Mouse (Mus musculus): ENCODE measurements around the gene Serpina1f.
"Not testable (repeated sequence)": the region's sequence is repeated elsewhere in the genome, so short reads cannot be mapped to it uniquely, and the experiment has no call there.

The Serpina1f gene

DNA sequence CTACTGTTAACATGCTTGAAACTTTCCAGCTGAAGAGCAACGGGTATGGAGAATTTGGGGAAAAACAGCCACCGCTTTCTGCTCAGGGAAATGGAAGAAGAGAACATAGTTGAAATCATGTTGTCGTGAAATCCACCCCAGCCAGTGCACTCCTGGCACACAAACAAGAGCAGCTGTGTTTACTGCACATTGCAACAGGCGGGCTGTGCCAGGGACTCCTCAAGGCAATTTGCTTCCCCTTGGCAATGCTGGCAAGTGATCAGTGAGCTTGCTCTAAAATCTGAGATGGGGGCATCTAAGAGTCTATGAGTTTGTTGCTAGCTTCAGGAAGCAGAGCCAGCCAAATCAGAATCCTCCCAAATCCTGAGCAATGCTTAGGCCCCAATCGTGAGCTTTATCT, 25.0 kb downstream of the Serpina1f start:
- ChIA-PET POLR2A (no interaction called here), CTCF (no interaction called here)

- ChIA-PET POLR2A (no interaction called here), CTCF (no interaction called here)
Observed at GRCm38 (mm10) chr12:103665286-103665685, 30.0 kb downstream of the Serpina1f start.

DNA sequence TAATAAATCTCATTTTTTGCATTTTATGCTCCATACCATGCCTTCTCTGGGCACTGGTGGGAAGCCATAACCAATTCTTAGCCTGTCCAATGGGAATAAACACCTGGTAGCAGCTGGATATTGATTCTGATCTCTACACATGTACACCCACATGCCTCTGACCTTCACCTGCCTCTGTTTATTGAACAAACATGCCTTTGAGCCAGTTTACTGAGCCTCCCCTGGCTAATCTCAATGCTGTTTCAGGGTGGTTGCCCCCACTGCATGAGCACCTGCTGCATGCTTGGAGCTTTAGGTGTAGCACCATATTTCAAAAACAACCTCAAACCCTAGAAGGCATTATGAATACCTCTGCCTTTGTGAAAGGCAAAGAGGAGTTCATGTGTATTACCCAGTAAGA, 33.3 kb downstream of the Serpina1f start:
- CTCF ChIA-PET, POLR2A ChIA-PET: not testable (repeated sequence)

- ChIA-PET CTCF (no interaction called here), POLR2A (no interaction called here)
Observed at GRCm38 (mm10) chr12:103660076-103660475, 35.3 kb downstream of the Serpina1f start.

DNA sequence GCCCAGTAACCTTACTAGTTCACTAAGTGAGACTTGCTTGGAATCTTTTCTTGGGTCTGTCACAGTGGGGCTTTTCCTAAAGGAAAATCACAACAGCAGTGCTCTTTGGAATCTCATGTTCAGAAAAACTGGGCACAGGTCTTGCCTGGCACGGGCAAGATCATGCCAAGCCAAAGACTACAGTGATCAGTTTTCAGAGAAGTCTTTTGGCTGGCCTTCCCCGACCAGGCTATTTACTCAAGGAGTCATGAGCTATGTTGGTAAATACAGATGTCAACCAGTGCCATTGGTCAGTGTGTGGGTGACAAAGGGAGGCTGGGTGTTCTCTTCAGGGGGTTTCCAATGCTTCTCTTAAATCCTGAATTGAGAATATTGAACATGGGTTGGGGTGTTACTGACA, 36.2 kb downstream of the Serpina1f start:
- POLR2A ChIA-PET = no interaction called here
- CTCF ChIA-PET = no interaction called here

DNA sequence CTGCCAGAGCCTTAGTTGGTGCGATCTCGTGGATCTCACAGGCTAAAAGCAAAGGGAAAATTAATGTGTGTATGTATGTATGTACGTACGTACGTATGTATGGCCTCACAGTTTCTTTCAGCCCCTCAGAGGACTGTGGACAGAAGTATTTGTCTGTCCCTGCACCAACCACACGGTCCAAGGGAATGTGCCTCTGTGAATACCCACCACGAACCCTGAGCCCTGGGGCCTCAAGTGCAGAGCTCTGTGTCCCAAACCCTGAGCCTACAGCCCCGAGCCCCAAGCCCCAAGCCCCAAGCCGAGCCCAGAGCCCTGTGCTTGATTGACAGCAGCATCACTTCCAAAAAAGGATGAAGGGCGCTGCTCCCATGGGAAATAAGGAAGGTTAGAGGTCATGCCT, 37.3 kb downstream of the Serpina1f start:
- ChIA-PET CTCF (no interaction called here), POLR2A (no interaction called here)

DNA sequence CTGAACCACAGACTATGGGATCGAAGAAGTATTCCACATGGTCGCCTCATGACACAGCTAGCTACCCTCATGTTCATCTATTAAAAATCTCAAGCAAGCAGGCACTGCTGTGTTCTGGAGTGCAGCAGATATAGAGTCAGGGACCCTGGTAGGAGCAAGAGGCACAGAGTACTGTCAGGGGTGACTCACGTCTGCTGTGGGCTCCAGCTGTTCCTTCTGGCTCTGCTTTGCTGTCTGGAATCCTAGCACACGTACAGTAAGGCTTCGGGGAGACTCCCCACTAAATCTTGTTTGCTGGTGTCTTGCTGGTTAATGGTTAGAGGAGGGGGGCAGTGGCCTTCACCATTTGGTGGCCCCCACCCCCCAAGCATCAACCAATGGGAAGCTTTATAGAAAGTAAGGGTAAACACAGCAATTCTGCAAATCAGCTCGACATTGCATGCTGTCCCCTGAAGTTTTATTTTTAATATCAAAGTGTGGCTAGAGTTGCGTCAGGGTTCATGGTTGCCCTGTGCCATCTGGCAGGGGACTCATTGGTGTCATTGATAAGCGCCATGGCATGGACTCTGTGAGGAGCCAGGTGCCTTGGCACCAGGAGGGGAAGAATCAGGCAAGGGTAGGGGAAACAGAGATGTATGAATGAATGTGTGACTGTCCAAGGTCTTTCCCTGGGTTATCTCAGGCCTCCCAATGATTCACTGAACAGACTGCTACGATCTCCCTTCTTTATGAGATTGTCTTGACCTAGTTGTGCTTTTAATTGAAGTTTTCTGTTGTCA, 38.3 kb downstream of the Serpina1f start, which contains the start of gene Serpina6:
Gene Serpina6, minus strand, starts transcription at position 365 of the 779 bp plus-strand sequence.
- POLR2A ChIA-PET = no interaction called here
- CTCF ChIA-PET = no interaction called here

DNA sequence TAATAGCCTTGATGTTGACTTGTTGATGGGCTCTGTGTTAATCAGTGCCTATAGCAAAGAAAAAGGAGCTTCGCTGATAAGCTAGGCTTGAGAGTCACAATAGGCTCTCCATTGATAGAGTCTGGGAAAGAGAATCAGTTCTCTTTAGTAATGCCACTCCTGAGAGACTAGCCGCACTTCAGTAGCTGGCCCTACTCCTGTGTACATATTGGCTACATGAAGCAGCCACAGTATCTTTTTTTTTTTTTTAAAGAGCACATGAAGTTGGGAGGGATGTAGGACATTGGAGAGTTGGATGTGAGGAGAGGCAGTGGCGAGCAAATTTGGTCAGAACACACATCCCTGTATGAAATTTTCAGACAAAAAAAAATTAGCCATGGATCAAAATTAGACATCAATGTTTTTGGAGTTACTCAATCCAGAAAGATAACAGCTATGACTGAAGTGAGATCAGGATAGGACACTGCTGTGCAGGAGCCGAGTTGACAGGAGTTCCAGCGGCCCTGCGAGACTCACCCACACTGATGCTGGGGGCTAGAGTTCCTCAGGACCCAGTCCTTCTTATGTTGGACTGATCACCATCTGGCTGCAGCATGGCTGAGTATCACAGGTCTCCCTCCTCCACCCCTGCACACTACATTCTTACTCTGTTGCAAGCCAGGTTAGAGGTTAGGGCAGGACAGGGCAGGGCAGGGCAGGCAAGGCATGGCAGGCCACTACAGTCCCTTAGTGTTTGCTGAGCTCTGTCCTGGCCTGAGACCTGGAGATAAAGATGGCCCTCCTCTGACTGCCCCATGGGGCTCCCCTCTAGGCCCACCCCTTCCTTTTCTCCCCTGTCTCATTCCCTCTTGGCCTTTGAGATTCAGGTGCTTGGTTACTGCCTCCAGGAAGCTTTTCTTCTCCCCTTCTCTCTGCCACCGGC, 39.9 kb downstream of the Serpina1f start:
- ChIA-PET CTCF (interaction anchor here in 1 of 4 experiments (0.5 kb wide), 1 partner anchor 1926 kb away, joined by 3 read pairs; no protein-coding TSS in a partner anchor), POLR2A (interaction anchor here in 1 of 4 experiments (0.7 kb wide), 1 partner anchor 160 kb away, joined by 3 read pairs; no protein-coding TSS in a partner anchor)

- ChIA-PET POLR2A (no interaction called here), CTCF (no interaction called here)
Observed at GRCm38 (mm10) chr12:103653836-103654235, 41.5 kb downstream of the Serpina1f start.

GRCm38 (mm10) chr12:103646314-103646713, 49.0 kb downstream of the Serpina1f start:
- POLR2A ChIA-PET = no interaction called here
- CTCF ChIA-PET = no interaction called here

DNA sequence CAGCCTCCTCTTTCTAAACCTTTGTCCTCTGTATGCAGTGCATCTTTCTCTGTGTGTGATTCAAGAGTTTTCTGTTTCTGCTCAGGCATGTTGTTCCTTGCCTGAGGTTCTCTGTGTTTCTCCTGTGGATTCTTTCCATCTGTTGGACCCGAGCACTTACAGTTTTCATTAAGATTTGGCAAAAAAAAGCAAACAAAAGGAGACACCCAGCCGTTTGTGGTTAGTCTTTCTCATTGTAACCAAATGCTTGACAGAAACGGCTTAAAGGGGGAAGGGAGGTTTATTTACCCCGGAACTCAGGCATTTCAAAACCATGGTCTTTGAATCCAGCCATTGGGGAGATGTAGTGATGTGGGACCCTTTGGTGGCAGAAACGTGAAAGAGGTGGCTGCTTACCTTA, 50.7 kb downstream of the Serpina1f start:
- ChIA-PET CTCF (no interaction called here), POLR2A (no interaction called here)

- ChIA-PET POLR2A (no interaction called here), CTCF (interaction anchor here in 2 of 4 experiments (0.6 to 1.0 kb wide), 2 partner anchors 15 to 126 kb away, joined by 3 read pairs; no protein-coding TSS in a partner anchor)
Observed at GRCm38 (mm10) chr12:103643818-103644217, 51.5 kb downstream of the Serpina1f start.

GRCm38 (mm10) chr12:103643336-103643735, 52.0 kb downstream of the Serpina1f start:
- POLR2A ChIA-PET = no interaction called here
- CTCF ChIA-PET = interaction anchor here in 2 of 4 experiments (0.6 to 1.0 kb wide), 2 partner anchors 15 to 126 kb away, joined by 3 read pairs; no protein-coding TSS in a partner anchor
